Mouse (Mus musculus) megakaryocyte, embryonic 14.5 days (primary cell): Measurements from ENCODE around the gene Cryl1.

ENCODE experiments used
- FLI1 ChIP-seq: IDR thresholded peaks from 2 replicates; pipeline ENCODE4 v1.6.1; 2012; ENCODE audit warnings: low read length, inconsistent platforms, mixed read lengths
- GATA1 ChIP-seq: IDR thresholded peaks from 3 replicates; pipeline ENCODE4 v1.6.1; 2012; ENCODE audit warnings: mixed read lengths, low read length, inconsistent platforms, borderline replicate concordance

GRCm38 (mm10) chr14:57271861-57272260 lies 126.5 kb downstream of the Cryl1 start:
- TF ChIP-seq FLI1: no peak
- TF ChIP-seq GATA1: no peak
